Mouse (Mus musculus): ENCODE results near the gene Cd46. TPM values are rescaled to one million over a fixed set of nuclear protein-coding genes. Genes with fewer than 3 reads are reported as not detected.

Cd46 gene
- total RNA-seq, 2 experiments from 2014 or later: 1.7 to 1.9 TPM

Small RNAs within 50 kb of the gene (microRNA-seq; reads per million reads assigned to microRNA genes)
- gene Mir29b-2 (4.0 to 51.1 reads per million in 2 experiments), gene Mir29c (78.5 to 560 reads per million in 2 experiments)

Other genes starting within 250 kb of the Cd46 start
- gene Cd34, start 153.4 kb downstream of the Cd46 start, total RNA-seq (2021): 100 to 1,000 TPM; 187 to 190 TPM
- gene Cr1l, start 39.3 kb upstream of the Cd46 start, total RNA-seq (2021): 10 to 100 TPM; 66.8 to 71.2 TPM
- under 1 TPM; 0.07 to 0.24 TPM for gene Cr2, start 84.5 kb upstream of the Cd46 start, total RNA-seq (2021)